Mouse (Mus musculus) heart, adult 2 months (tissue): ENCODE measurements around the gene Brip1. TPM values are rescaled to one million over a fixed set of nuclear protein-coding genes. Genes with fewer than 3 reads are reported as not detected.

Experiments
- DNase-seq, 2 experiments: peaks; one replicate each; pipeline ENCODE4 v3.0.0; 2021
- H3K27ac ChIP-seq: fragments of 200-600 bp; 2 replicates; pipeline ENCODE4 v1.8.1; 2022
- H3K27me3 ChIP-seq: fragments of 200-500 bp; 2 replicates; pipeline ENCODE4 v1.6.1; 2012; ENCODE audit warnings: mild to moderate bottlenecking, low read length, inconsistent platforms, mixed read lengths; ENCODE audit not compliant: control insufficient read depth, insufficient read depth
- H3K36me3 ChIP-seq: fragments of 200-500 bp; 2 replicates; pipeline ENCODE4 v1.6.1; 2012; ENCODE audit warnings: low read length, inconsistent platforms; ENCODE audit not compliant: control insufficient read depth, insufficient read depth
- H3K4me1 ChIP-seq: fragments of 200-500 bp; 2 replicates; pipeline ENCODE4 v1.6.1; 2011; ENCODE audit warnings: low read length; ENCODE audit not compliant: control insufficient read depth, insufficient read depth
- H3K4me3 ChIP-seq: fragments of 200-600 bp; 2 replicates; pipeline ENCODE4 v1.8.1; 2022
- H3K79me2 ChIP-seq: fragments of 200-500 bp; replicated peaks from 2 replicates; pipeline ENCODE4 v1.6.1; 2012; ENCODE audit warnings: mild to moderate bottlenecking, inconsistent platforms, low read length, moderate library complexity, mixed read lengths; ENCODE audit not compliant: control insufficient read depth, insufficient read depth
- H3K9ac ChIP-seq: fragments of 200-500 bp; 2 replicates; pipeline ENCODE4 v1.6.1; 2012; ENCODE audit warnings: low read depth, mild to moderate bottlenecking, control low read depth, inconsistent platforms, low read length, mixed read lengths
- CTCF ChIP-seq: fragments of 200-600 bp; IDR thresholded peaks from 2 replicates; pipeline ENCODE4 v1.8.1; 2022; ENCODE audit warnings: antibody characterized with exemption, mild to moderate bottlenecking, moderate library complexity
- EP300 ChIP-seq: fragments of 200-500 bp; IDR thresholded peaks from 2 replicates; pipeline ENCODE4 v1.6.1; 2011; ENCODE audit warnings: low read depth, low read length, control low read depth; ENCODE audit not compliant: insufficient read depth
- POLR2A ChIP-seq: fragments of 200-500 bp; IDR thresholded peaks from 2 replicates; pipeline ENCODE4 v1.6.1; 2011; ENCODE audit warnings: mild to moderate bottlenecking, low read depth, low read length, control low read depth; ENCODE audit not compliant: insufficient read depth
- WGBS: fragments of 180-500 bp; shearing (Covaris S2); methylation state at CpG from one replicate; pipeline ENCODE4 v1.1.7; 2018; 5-methylcytosine and 5-hydroxymethylcytosine counted together
- intact Hi-C: fragments of 180-260 bp; cut with DNase I; formaldehyde crosslinking; loops from one replicate; pipeline ENCODE4 v1.15.1; 2025
- long read RNA-seq: library from polyadenylated mRNA; stranded (forward); transcript quantifications from one replicate; pipeline ENCODE4 v2.0.0, GENCODE M21; 2021
- polyA plus RNA-seq: library from polyadenylated mRNA; depleted of rRNA; stranded (reverse); fragments of >200 nt; gene quantifications from 2 replicates; pipeline ENCODE4 v1.2.3, GENCODE M21; 2012; rRNA removed
- total RNA-seq, 2 experiments: library from RNA; stranded (reverse); gene quantifications; 2 replicates each; pipeline ENCODE4 v1.2.3; 2021

Brip1 gene
- total RNA-seq, result under 1 TPM; 0.39 to 0.64 TPM
- 0.14 and 0.29 TPM in 2 replicates for polyA plus RNA-seq
- long read RNA-seq, result 0 reads

DNA sequence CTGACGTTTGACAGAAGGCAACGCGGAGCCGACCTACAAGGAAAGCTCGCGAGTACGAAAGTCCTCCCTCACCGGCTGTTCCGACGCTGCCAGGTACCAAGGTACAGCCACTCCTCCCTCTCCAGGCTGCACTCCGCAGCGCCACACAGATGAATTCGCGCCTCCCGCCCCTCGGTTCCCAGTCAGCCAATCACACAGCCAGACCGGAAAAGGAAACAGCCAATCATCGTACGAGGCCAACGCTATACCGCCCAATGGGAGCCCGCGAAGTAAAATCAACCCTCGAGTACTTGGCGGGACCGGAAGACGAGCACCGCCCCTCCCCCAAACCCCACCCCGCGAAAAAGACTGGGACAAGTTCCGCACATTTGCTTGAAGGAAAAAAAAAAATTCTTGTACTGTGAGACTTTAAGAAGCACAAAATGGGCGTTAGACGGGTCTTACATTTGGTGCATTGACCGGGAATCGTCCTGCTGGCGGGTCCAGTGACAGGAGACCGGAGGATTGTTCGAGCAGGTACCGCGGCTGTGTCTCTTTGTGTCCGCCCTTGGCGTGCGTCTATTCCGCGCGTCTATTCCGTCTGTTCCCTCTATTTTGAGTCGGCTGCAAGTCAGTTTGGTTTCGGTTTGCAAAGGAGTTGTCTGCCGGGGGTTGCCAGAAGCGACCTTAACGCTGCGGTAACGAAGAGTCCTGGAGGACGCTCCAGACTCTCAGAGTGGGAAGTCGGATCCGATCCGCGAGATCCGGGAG lies at the start of gene Brip1:
TSS of gene Brip1 (minus strand) at position 157 of the 750 bp plus-strand sequence.
- TF ChIP-seq EP300, result 0 out of 2 replicates have a peak, but pooled peaks have one; percentile 62
- peak; percentile 51; the same call in 1 of the 2 replicates for TF ChIP-seq POLR2A
- TF ChIP-seq CTCF, result peak; percentile 30
- no peaks in the 10 kb centered on the region for H3K79me2 ChIP-seq
- peak; percentile 91 to 92 for DNase-seq
- no peaks in the 10 kb centered on the region for H3K27me3 ChIP-seq
- WGBS, result under 1% methylated on average over 60 of the region's 60 CpGs
- peak within 1 kb of the TSS; percentile 88 for H3K27ac ChIP-seq
- H3K9ac ChIP-seq, result peak within 1 kb of the TSS; percentile 79
- peak within 1 kb of the TSS; percentile 60 for H3K4me3 ChIP-seq
- H3K4me1 ChIP-seq, result no peaks in the 10 kb centered on the region
- intact Hi-C loops, result loop anchor here (5.0 kb wide), 2 partner anchors 56 to 156 kb away; partner anchors contain the start of genes Ints2 and Med13
- no peaks in the 10 kb centered on the region for H3K36me3 ChIP-seq

- H3K36me3 ChIP-seq, result no peaks in the 10 kb centered on the region
- 86% methylated on average over 4 of the region's 4 CpGs for WGBS
- no peaks in the 10 kb centered on the region for H3K79me2 ChIP-seq
- no peak for DNase-seq
- TF ChIP-seq EP300, result no peak
- H3K27ac ChIP-seq, result no peak overlapping the region
- intact Hi-C loops, result no loop called here
- no peaks in the 10 kb centered on the region for H3K4me1 ChIP-seq
- no peak overlapping the region for H3K4me3 ChIP-seq
- no peaks in the 10 kb centered on the region for H3K27me3 ChIP-seq
- H3K9ac ChIP-seq, result no peak overlapping the region
Observed at GRCm38 (mm10) chr11:86232446-86232845, 31.5 kb upstream of the Brip1 start.

- H3K9ac ChIP-seq, result no peak overlapping the region
- no peaks in the 10 kb centered on the region for H3K36me3 ChIP-seq
- H3K4me1 ChIP-seq, result no peaks in the 10 kb centered on the region
- 97% methylated on average over 13 of the region's 13 CpGs for WGBS
- no peaks in the 10 kb centered on the region for H3K79me2 ChIP-seq
- TF ChIP-seq CTCF, result no peak
- TF ChIP-seq EP300, result no peak
- TF ChIP-seq POLR2A, result no peak
- no peaks in the 10 kb centered on the region for H3K27me3 ChIP-seq
- intact Hi-C loops, result no loop called here
- no peak overlapping the region for H3K27ac ChIP-seq
- DNase-seq, result no peak
- H3K4me3 ChIP-seq, result no peak overlapping the region
Observed at GRCm38 (mm10) chr11:86231781-86232350, 30.9 kb upstream of the Brip1 start.

- intact Hi-C loops, result no loop called here
- 86% methylated on average over 8 of the region's 8 CpGs for WGBS
- Histone ChIP-seq H3K4me1 (no peaks in the 10 kb centered on the region; the same call in 1 of the 2 replicates), H3K27ac (no peak overlapping the region), H3K9ac (no peak overlapping the region), H3K27me3 (no peaks in the 10 kb centered on the region), H3K36me3 (no peaks in the 10 kb centered on the region), H3K4me3 (no peak overlapping the region), H3K79me2 (no peaks in the 10 kb centered on the region)
- TF ChIP-seq POLR2A, result no peak
- TF ChIP-seq CTCF, result no peak
- no peak for TF ChIP-seq EP300
- no peak for DNase-seq
Observed at GRCm38 (mm10) chr11:86226646-86227180, 25.7 kb upstream of the Brip1 start.

- Histone ChIP-seq H3K4me1 (no peaks in the 10 kb centered on the region; the same call in 1 of the 2 replicates), H3K36me3 (no peaks in the 10 kb centered on the region), H3K9ac (no peak overlapping the region), H3K27ac (no peak overlapping the region), H3K27me3 (no peaks in the 10 kb centered on the region), H3K4me3 (no peak overlapping the region), H3K79me2 (no peaks in the 10 kb centered on the region)
- intact Hi-C loops, result no loop called here
- DNase-seq, result no peak
- WGBS, result 85% methylated on average over 4 of the region's 4 CpGs
- no peak for TF ChIP-seq EP300
- TF ChIP-seq POLR2A, result no peak
- TF ChIP-seq CTCF, result no peak
Observed at GRCm38 (mm10) chr11:86225761-86226160, 24.8 kb upstream of the Brip1 start.

DNA sequence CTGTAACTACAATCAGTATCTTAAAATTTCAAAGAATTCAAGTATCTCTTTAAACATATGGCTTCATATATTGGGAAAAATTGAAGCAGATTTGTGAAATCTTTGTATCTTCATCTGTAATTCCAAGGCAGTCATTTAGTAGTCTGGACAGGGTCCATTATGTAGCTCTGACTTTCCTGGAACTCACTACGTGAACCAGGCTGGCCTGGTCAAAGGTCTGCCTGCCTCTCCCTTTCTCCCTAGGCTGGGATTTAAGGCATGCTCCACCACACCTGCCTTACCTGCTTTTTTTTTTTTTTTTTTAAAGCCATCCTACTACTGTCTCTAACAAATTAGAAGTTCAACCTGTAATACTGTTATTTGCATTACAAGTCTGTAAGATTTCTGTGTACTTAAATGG lies 10.8 kb upstream of the Brip1 start:
- Histone ChIP-seq H3K27ac (no peak overlapping the region), H3K27me3 (no peaks in the 10 kb centered on the region), H3K9ac (no peak overlapping the region), H3K36me3 (no peaks in the 10 kb centered on the region; the same call in 1 of the 2 replicates), H3K79me2 (no peaks in the 10 kb centered on the region), H3K4me1 (no peaks in the 10 kb centered on the region), H3K4me3 (no peak overlapping the region)
- TF ChIP-seq CTCF, result no peak
- TF ChIP-seq POLR2A, result no peak
- TF ChIP-seq EP300, result no peak
- 86% methylated on average over 1 of the region's 1 CpGs for WGBS
- no peak for DNase-seq
- intact Hi-C loops, result no loop called here
